Mouse (Mus musculus) midbrain, postnatal 0 days (tissue): ENCODE measurements around the gene Pde12. TPM values are rescaled to one million over a fixed set of nuclear protein-coding genes. Genes with fewer than 3 reads are reported as not detected.

Experiments used
- ATAC-seq: fragments of 200-750 bp; cut with Nextera tagmentation; 2 replicates; pipeline ENCODE4 v1.8.0; 2017; ENCODE audit warnings: moderate number of reproducible peaks, mild to moderate bottlenecking, moderate TSS enrichment, moderate library complexity; ENCODE audit not compliant: low FRiP score
- DNase-seq: peaks from one replicate; pipeline ENCODE4 v3.0.0-alpha.2; 2015; ENCODE audit warnings: low spot score
- H3K27ac ChIP-seq: fragments of 300-500 bp; sonication (generic); 2 replicates; pipeline ENCODE4 v1.5.1; 2014; ENCODE audit warnings: low read depth, mild to moderate bottlenecking, low read length, mixed read lengths
- H3K27me3 ChIP-seq: fragments of 300-500 bp; sonication (generic); 2 replicates; pipeline ENCODE4 v1.6.1; 2014; ENCODE audit warnings: low read length, control low read depth, mixed read lengths; ENCODE audit not compliant: insufficient read depth
- H3K36me3 ChIP-seq: fragments of 300-500 bp; sonication (generic); 2 replicates; pipeline ENCODE4 v1.6.1; 2014; ENCODE audit warnings: low read length, control low read depth, mixed read lengths; ENCODE audit not compliant: insufficient read depth
- H3K4me1 ChIP-seq: fragments of 300-500 bp; sonication (generic); 2 replicates; pipeline ENCODE4 v1.6.1; 2014; ENCODE audit warnings: mild to moderate bottlenecking, control low read depth, antibody characterized with exemption, low read length, mixed read lengths; ENCODE audit not compliant: insufficient read depth
- H3K4me2 ChIP-seq: fragments of 300-500 bp; sonication (generic); 2 replicates; pipeline ENCODE4 v1.6.1; 2014; ENCODE audit warnings: low read depth, mild to moderate bottlenecking, low read length, mixed read lengths; ENCODE audit not compliant: poor library complexity, severe bottlenecking
- H3K4me3 ChIP-seq: fragments of 300-500 bp; sonication (generic); 2 replicates; pipeline ENCODE4 v1.5.1; 2014; ENCODE audit warnings: low read depth, mild to moderate bottlenecking, low read length, moderate library complexity
- H3K9ac ChIP-seq: fragments of 300-500 bp; sonication (generic); replicated peaks from 2 replicates; pipeline ENCODE4 v1.6.1; 2014; ENCODE audit warnings: mild to moderate bottlenecking, low read length, moderate library complexity, mixed read lengths; ENCODE audit not compliant: poor library complexity, severe bottlenecking
- H3K9me3 ChIP-seq: fragments of 300-500 bp; sonication (generic); 2 replicates; pipeline ENCODE4 v1.6.1; 2016; ENCODE audit warnings: low read length, control low read depth
- CTCF ChIP-seq: IDR thresholded peaks from 2 replicates; pipeline ENCODE4 v1.5.1; 2016; ENCODE audit warnings: antibody characterized with exemption, mild to moderate bottlenecking
- WGBS: fragments of 180-500 bp; shearing (Covaris S2); extraction: QIAGEN DNeasy Blood & Tissue Kit; methylation state at CpG from one replicate; pipeline ENCODE4 v1.1.7; 2014; 5-methylcytosine and 5-hydroxymethylcytosine counted together
- polyA plus RNA-seq: library from polyadenylated mRNA; unstranded; fragments of >200 nt; fragmentation: Nextera tagmentation; extraction: Ambion mirVana; gene quantifications from 2 replicates; pipeline ENCODE4 v1.2.1, GENCODE M21; 2015
- total RNA-seq: library from RNA; depleted of rRNA; stranded (reverse); fragments of >200 nt; gene quantifications from 2 replicates; pipeline ENCODE4 v1.2.3, GENCODE M21; 2014

Pde12 gene
- total and polyA plus RNA-seq, 2 experiments from 2014 or later, result 10.2 to 16.7 TPM

DNA sequence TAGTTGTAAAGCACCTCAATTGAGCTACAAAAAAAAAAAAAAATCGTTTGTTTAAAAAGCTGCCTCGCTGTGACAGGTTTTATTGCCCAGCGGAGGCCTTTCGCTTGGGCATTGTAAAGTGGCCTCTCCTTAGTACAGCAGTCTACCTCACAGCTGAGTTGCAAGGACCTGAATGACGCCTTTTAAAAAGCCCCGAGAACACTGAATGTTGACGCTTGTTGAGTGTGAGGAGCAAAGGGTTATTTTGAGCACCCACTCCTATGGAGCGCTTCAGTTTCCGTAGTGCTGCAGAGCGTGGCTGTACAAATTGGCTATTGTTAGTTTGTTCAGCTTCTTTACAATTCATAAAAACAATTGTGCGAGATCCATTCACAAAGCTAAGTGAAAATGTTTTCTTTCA is 30.4 kb downstream of the Pde12 start:
- H3K36me3 ChIP-seq, result no peaks in the 10 kb centered on the region
- 2% methylated on average over 11 of the region's 11 CpGs for WGBS
- H3K4me1 ChIP-seq, result peaks cover 9% of the 10 kb centered on the region
- ATAC-seq (no peak), DNase-seq (peak; percentile 31)
- H3K27ac ChIP-seq, result peak overlapping the region; percentile 47; the same call in 1 of the 2 replicates
- H3K9me3 ChIP-seq, result no peaks in the 10 kb centered on the region
- peak overlapping the region; percentile 62 for H3K4me2 ChIP-seq
- peak overlapping the region; percentile 87 for H3K9ac ChIP-seq
- H3K27me3 ChIP-seq, result no peaks in the 10 kb centered on the region
- H3K4me3 ChIP-seq, result peak overlapping the region; percentile 89
- no peak for TF ChIP-seq CTCF

DNA sequence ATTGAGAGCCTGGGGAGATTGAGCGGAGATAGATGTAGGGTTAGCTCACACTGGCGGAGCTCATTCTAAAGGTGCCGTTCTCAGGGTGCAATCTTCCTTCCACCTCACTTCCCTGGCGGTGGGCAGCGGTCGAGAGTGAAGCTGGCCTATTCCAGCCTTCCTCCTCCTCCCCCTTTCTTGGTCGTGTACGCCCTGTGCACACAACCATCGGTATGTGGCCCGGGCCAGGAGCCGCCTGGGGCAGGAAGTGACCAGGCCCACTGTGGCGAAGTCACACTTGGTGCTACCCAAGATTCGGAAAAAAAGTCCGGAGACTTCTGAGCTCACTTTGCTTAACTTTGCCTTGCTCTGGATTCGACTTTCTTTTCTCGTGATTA is 31.0 kb downstream of the Pde12 start:
- Histone ChIP-seq H3K9ac (peak overlapping the region; percentile 87), H3K4me1 (peaks cover 9% of the 10 kb centered on the region), H3K27me3 (no peaks in the 10 kb centered on the region), H3K4me3 (peak overlapping the region; percentile 89), H3K27ac (peak overlapping the region; percentile 96), H3K36me3 (no peaks in the 10 kb centered on the region; the same call in 1 of the 2 replicates), H3K9me3 (no peaks in the 10 kb centered on the region), H3K4me2 (peak overlapping the region; percentile 62)
- WGBS, result 0% methylated on average over 16 of the region's 16 CpGs
- DNase-seq (peak; percentile 33), ATAC-seq (no peak)
- TF ChIP-seq CTCF, result no peak

DNA sequence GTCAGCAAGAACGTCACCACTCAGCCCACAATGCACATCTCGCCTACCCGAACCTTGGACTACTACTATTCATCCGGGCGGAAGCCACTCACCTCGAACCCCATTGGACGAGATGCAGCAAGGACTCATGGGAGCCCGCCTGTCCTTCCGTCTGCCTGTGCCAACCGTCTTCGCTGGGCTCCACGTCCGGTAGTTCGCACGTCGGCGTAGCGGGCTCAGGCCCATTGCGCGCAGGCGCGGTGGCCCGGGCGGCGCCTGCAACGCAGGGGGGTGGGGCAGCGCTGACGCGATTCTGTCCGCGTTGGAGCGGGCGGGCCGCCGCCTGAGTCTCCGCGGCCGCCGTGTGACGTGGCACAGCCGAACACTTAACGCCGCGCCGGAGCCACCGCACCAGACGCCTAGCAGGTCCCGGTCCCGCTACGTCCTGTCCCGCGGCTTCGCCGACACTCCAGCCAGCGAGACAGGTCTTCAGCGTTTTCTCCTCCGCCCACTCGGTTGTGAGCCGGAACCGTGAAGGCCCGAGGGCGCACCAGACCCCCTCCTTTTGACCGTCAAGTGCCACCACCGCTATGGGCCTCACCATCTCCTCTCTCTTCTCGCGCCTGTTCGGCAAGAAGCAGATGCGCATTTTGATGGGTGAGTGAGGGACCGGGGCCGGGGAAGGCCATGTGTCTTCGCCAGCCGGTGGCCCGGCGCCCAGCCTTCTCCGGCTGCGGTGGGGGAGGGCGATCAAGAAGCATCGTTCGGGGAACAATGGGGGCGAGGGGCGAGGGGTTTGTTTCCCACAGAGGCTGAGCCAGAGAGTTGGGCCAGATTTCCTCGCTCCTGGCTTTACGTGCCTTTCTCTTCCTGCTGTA is 31.6 kb downstream of the Pde12 start, which contains the start of gene Arf4:
TSS of gene Arf4 (plus strand) at position 224 of the 857 bp plus-strand sequence.
- peaks cover 9% of the 10 kb centered on the region for H3K4me1 ChIP-seq
- H3K27ac ChIP-seq, result peak within 1 kb of the TSS; percentile 96
- no peaks in the 10 kb centered on the region; the same call in 1 of the 2 replicates for H3K36me3 ChIP-seq
- no peaks in the 10 kb centered on the region for H3K9me3 ChIP-seq
- peak within 1 kb of the TSS; percentile 87 for H3K9ac ChIP-seq
- H3K4me2 ChIP-seq, result peak within 1 kb of the TSS; percentile 62
- no peaks in the 10 kb centered on the region for H3K27me3 ChIP-seq
- peak; percentile 99 for DNase-seq
- no peak for TF ChIP-seq CTCF
- peak within 1 kb of the TSS; percentile 89 for H3K4me3 ChIP-seq
- ATAC-seq, result peak; percentile 99
- under 1% methylated on average over 83 of the region's 83 CpGs for WGBS

DNA sequence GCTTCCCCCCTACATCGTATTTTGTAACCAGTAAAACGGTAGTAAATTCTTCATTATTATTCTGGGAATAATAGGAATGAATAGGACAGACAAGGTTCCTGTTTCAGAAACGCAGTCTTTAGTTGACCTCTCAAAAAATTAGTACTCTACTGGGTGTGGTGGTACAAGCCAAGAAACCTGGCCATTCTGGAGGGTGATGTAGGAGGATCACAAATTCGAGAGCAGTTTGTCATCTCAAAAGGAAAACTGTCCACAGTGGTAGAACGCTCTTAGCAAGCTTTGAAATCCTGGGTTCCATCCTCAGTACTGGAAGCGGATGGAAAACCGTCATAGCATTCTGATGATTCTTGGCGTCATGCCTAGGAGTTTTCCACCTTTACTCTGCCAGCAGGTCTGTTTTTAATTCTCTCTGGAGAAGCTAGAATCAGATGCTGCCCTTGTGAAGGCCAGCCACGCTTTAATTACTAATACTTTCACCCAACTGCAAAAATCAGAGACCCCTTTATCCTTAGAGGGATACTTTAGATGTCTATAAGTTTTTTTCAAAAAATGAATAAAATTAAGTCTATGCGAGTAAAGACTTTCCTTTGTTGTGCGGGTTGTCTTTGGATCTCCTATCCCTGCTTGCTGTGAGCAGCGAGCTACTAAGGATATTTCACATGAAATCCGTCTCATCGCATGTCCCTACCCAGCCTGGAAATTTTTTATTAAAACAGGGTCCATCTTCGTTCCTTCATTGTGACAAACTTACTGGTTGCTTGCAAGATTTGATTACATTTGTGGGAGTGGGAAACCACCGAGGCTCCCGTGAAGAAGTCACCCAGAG is 32.4 kb downstream of the Pde12 start:
- Histone ChIP-seq H3K9ac (peak overlapping the region; percentile 53), H3K27me3 (no peaks in the 10 kb centered on the region), H3K27ac (peak overlapping the region; percentile 80), H3K36me3 (peaks cover 4% of the 10 kb centered on the region; the same call in 1 of the 2 replicates), H3K4me1 (peaks cover 9% of the 10 kb centered on the region), H3K4me2 (peak overlapping the region; percentile 62), H3K9me3 (no peaks in the 10 kb centered on the region), H3K4me3 (peak overlapping the region; percentile 89)
- WGBS, result 33% methylated on average over 17 of the region's 17 CpGs
- peak; percentile 40 for DNase-seq
- peak; percentile 25; the same call in 1 of the 2 replicates for ATAC-seq
- TF ChIP-seq CTCF, result no peak

DNA sequence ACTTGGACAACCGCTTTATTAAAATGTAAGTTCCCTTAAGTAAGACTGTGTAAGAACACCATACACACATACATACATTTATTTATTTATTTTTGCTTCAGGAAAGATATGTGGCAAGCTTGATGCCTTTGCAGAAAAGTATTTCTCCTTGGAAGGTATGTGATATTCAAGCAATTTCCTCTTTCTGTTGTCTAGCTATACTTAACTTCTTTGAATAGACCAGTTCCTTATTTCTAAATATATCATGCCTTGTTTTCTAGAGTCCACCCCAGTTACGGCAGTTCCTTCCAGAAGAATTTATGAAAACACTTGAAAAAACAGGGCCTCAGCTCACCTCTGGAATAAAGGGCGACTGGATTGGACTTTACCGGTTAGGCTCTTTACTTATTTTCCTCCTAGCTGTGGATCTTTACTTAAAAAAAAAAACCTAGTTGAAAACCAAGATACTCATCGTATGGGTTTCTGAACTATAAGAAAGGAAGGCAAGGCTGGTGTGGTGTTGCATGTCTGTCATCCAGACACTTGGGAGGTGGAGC is 43.0 kb downstream of the Pde12 start:
- Histone ChIP-seq H3K4me1 (no peaks in the 10 kb centered on the region), H3K27me3 (no peaks in the 10 kb centered on the region), H3K4me3 (no peak overlapping the region), H3K27ac (no peak overlapping the region), H3K36me3 (peaks cover 62% of the 10 kb centered on the region), H3K9ac (no peak overlapping the region), H3K4me2 (no peak overlapping the region), H3K9me3 (no peaks in the 10 kb centered on the region)
- TF ChIP-seq CTCF, result no peak
- DNase-seq (no peak), ATAC-seq (no peak)
- WGBS, result 90% methylated on average over 5 of the region's 5 CpGs
